Mouse (Mus musculus) macrophage (primary cell): Measurements from ENCODE around the gene Flad1. TPM values are rescaled to one million over a fixed set of nuclear protein-coding genes. Genes with fewer than 3 reads are reported as not detected.

ENCODE experiments used
- H3K27ac ChIP-seq: fragments of 350-480 bp; formaldehyde crosslinking; 2 replicates; pipeline ENCODE4 v1.9.0; 2021
- H3K36me3 ChIP-seq: fragments of 350-480 bp; formaldehyde crosslinking; 2 replicates; pipeline ENCODE4 v1.9.0; 2021; ENCODE audit errors: inconsistent target
- H3K4me3 ChIP-seq: fragments of 350-480 bp; formaldehyde crosslinking; 2 replicates; pipeline ENCODE4 v1.9.0; 2021; ENCODE audit errors: inconsistent target
- H3K79me2 ChIP-seq: fragments of 350-480 bp; formaldehyde crosslinking; 2 replicates; pipeline ENCODE4 v1.9.0; 2021; ENCODE audit errors: inconsistent target
- WGBS: methylation state at CpG from one replicate; pipeline ENCODE4 v1.1.7; 2026; ENCODE audit warnings: inconsistent platforms; ENCODE audit not compliant: missing documents; 5-methylcytosine and 5-hydroxymethylcytosine counted together
- polyA plus RNA-seq: library from polyadenylated mRNA; stranded (reverse); fragments of 250-400 nt; gene quantifications from 3 replicates; pipeline ENCODE4 v1.2.4, GENCODE M21; 2018; ENCODE audit warnings: inconsistent platforms

The Flad1 gene
- polyA plus RNA-seq, 1 experiment from 2014 or later: 11.3 TPM

GRCm38 (mm10) chr3:89373581-89374231, 38.0 kb downstream of the Flad1 start:
- H3K27ac ChIP-seq: no peak overlapping the region
- no peak overlapping the region for H3K4me3 ChIP-seq
- H3K79me2 ChIP-seq: no peaks in the 10 kb centered on the region
- no peaks in the 10 kb centered on the region for H3K36me3 ChIP-seq
- 58% methylated on average over 5 of the region's 5 CpGs for whole genome bisulfite sequencing

GRCm38 (mm10) chr3:89367338-89367737, 44.3 kb downstream of the Flad1 start:
- WGBS: 91% methylated on average over 11 of the region's 11 CpGs
- no peak overlapping the region for H3K27ac ChIP-seq
- no peak overlapping the region for H3K4me3 ChIP-seq

GRCm38 (mm10) chr3:89365486-89366414, 45.9 kb downstream of the Flad1 start:
- Histone ChIP-seq H3K27ac (no peak overlapping the region), H3K79me2 (no peaks in the 10 kb centered on the region)
- WGBS: 86% methylated on average over 20 of the region's 20 CpGs

More at GRCm38 (mm10) chr3:89367338-89367737, 44.3 kb downstream of the Flad1 start:
- H3K36me3 ChIP-seq: no peaks in the 10 kb centered on the region
- H3K79me2 ChIP-seq: no peaks in the 10 kb centered on the region

GRCm38 (mm10) chr3:89365153-89365485, 46.6 kb downstream of the Flad1 start, which contains the start of gene Dcst1:
Dcst1 (minus strand) TSS chr3:89365253.
- H3K27ac ChIP-seq: no peak within 1 kb of the TSS
- 95% methylated on average over 11 of the region's 11 CpGs for WGBS

More at GRCm38 (mm10) chr3:89365486-89366414, 45.9 kb downstream of the Flad1 start:
- H3K4me3 ChIP-seq: no peak overlapping the region
- H3K36me3 ChIP-seq: no peaks in the 10 kb centered on the region

GRCm38 (mm10) chr3:89364631-89365030, 47.0 kb downstream of the Flad1 start:
- Histone ChIP-seq H3K79me2 (no peaks in the 10 kb centered on the region), H3K36me3 (no peaks in the 10 kb centered on the region), H3K27ac (no peak overlapping the region), H3K4me3 (no peak overlapping the region)
- WGBS: 92% methylated on average over 6 of the region's 8 CpGs

More at GRCm38 (mm10) chr3:89365153-89365485, 46.6 kb downstream of the Flad1 start, which contains the start of gene Dcst1:
- H3K4me3 ChIP-seq: no peak within 1 kb of the TSS
- H3K79me2 ChIP-seq: no peaks in the 10 kb centered on the region
- no peaks in the 10 kb centered on the region for H3K36me3 ChIP-seq

GRCm38 (mm10) chr3:89361675-89362074, 50.0 kb downstream of the Flad1 start, which contains the start of gene Dcst2:
Dcst2 (plus strand) TSS chr3:89361975.
- no peaks in the 10 kb centered on the region for H3K79me2 ChIP-seq
- H3K36me3 ChIP-seq: no peaks in the 10 kb centered on the region
- 92% methylated on average over 6 of the region's 7 CpGs for WGBS
- no peak within 1 kb of the TSS for H3K27ac ChIP-seq
- H3K4me3 ChIP-seq: no peak within 1 kb of the TSS

GRCm38 (mm10) chr3:89360237-89360636, 51.4 kb downstream of the Flad1 start:
- WGBS: 6% methylated on average over 3 of the region's 3 CpGs
- Histone ChIP-seq H3K27ac (no peak overlapping the region), H3K79me2 (no peaks in the 10 kb centered on the region), H3K4me3 (no peak overlapping the region), H3K36me3 (no peaks in the 10 kb centered on the region)

- H3K27ac ChIP-seq: no peak overlapping the region
- H3K79me2 ChIP-seq: no peaks in the 10 kb centered on the region
- 79% methylated on average over 6 of the region's 6 CpGs for WGBS
Measured at GRCm38 (mm10) chr3:89359630-89360029, 52.0 kb downstream of the Flad1 start.

GRCm38 (mm10) chr3:89356029-89356428, 55.6 kb downstream of the Flad1 start:
- H3K27ac ChIP-seq: no peak overlapping the region
- 84% methylated on average over 9 of the region's 9 CpGs for WGBS
- no peaks in the 10 kb centered on the region for H3K79me2 ChIP-seq
- no peaks in the 10 kb centered on the region for H3K36me3 ChIP-seq
- H3K4me3 ChIP-seq: no peak overlapping the region

More at GRCm38 (mm10) chr3:89359630-89360029, 52.0 kb downstream of the Flad1 start:
- no peaks in the 10 kb centered on the region for H3K36me3 ChIP-seq
- no peak overlapping the region for H3K4me3 ChIP-seq

- no peaks in the 10 kb centered on the region for H3K36me3 ChIP-seq
- H3K4me3 ChIP-seq: no peak overlapping the region
- H3K27ac ChIP-seq: no peak overlapping the region
- no peaks in the 10 kb centered on the region for H3K79me2 ChIP-seq
- WGBS: 85% methylated on average over 6 of the region's 6 CpGs
Measured at GRCm38 (mm10) chr3:89355512-89355902, 56.2 kb downstream of the Flad1 start.

- 18% methylated on average over 5 of the region's 5 CpGs for WGBS
- no peaks in the 10 kb centered on the region for H3K36me3 ChIP-seq
- H3K79me2 ChIP-seq: no peaks in the 10 kb centered on the region
- no peak overlapping the region for H3K27ac ChIP-seq
- no peak overlapping the region for H3K4me3 ChIP-seq
Measured at GRCm38 (mm10) chr3:89354816-89355511, 56.7 kb downstream of the Flad1 start.

GRCm38 (mm10) chr3:89351271-89351670, 60.4 kb downstream of the Flad1 start:
- Histone ChIP-seq H3K36me3 (no peaks in the 10 kb centered on the region), H3K4me3 (no peak overlapping the region), H3K27ac (no peak overlapping the region), H3K79me2 (peaks cover 22% of the 10 kb centered on the region)
- 96% methylated on average over 5 of the region's 5 CpGs for WGBS
